ENCODE assay signal across 8 mouse cellular contexts in the genomic region with DNA sequence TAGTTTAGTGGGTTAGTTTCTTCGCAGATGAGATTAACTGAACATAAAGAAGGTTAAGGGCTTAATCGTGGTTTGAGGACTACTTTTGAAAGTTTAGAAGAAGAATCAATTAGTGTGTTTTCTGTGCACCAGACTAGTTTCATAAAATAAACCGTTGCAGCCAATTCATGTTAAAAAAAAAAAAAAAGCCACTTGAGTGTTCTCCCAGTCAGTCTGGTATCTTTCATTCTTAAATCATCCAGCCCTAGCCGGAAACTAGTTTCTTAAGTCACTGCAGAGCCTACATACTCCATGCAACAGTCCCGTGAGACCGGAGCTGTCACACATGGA. TPM values are rescaled to one million over a fixed set of nuclear protein-coding genes. Genes with fewer than 3 reads are reported as not detected.
DNase-seq lines count a peak whose midpoint lies in the region; ATAC-seq and TF ChIP-seq lines count a peak whose summit lies in the region.

No protein-coding gene starts in this region.

- H3K36me3 ChIP-seq in embryonic facial prominence, embryonic 13.5 days = peaks cover 10% of the 10 kb centered on the region; the same call in 1 of the 2 replicates
- peaks cover 2% of the 10 kb centered on the region; the same call in 1 of the 2 replicates for H3K36me3 ChIP-seq in intestine, postnatal 0 days (ENCODE audit: control insufficient read depth, insufficient read depth)
- 0 out of 2 replicates have a peak, but pooled peaks cover 2% of the 10 kb centered on the region for H3K36me3 ChIP-seq in neural tube, embryonic 13.5 days

- no peak for ATAC-seq in embryonic facial prominence, embryonic 13.5 days (ENCODE audit: insufficient number of reproducible peaks, insufficient read depth, low FRiP score, low TSS enrichment, low read depth)
- no peak for ATAC-seq in intestine, postnatal 0 days
- ATAC-seq in neural tube, embryonic 13.5 days (ENCODE audit: low read depth) = no peak
- ATAC-seq in megakaryocyte-erythroid progenitor cell, adult 5-6 weeks (replicated peaks; ENCODE audit: low FRiP score, low TSS enrichment, poor library complexity, severe bottlenecking) = no peak

- no peaks in the 10 kb centered on the region for H3K9me3 ChIP-seq in embryonic facial prominence, embryonic 13.5 days
- no peaks in the 10 kb centered on the region for H3K9me3 ChIP-seq in intestine, postnatal 0 days (ENCODE audit: control insufficient read depth)
- H3K9me3 ChIP-seq in neural tube, embryonic 13.5 days = no peaks in the 10 kb centered on the region

- peak overlapping the region; percentile 95; the same call in 1 of the 2 replicates for H3K27ac ChIP-seq in embryonic facial prominence, embryonic 13.5 days
- peak overlapping the region; percentile 97 for H3K27ac ChIP-seq in intestine, postnatal 0 days (ENCODE audit: low read depth, low read length)
- H3K27ac ChIP-seq in neural tube, embryonic 13.5 days (replicated peaks) = peak overlapping the region; percentile 95

- no peak for TF ChIP-seq POLR2A in lung, adult 2 months (IDR thresholded peaks at IDR 0.05; ENCODE audit: borderline replicate concordance, extremely low read depth, low read depth, low read length)

- H3K4me1 ChIP-seq in lung, adult 2 months (ENCODE audit: control insufficient read depth, insufficient read depth, low read length) = peaks cover 5% of the 10 kb centered on the region; the same call in 1 of the 2 replicates
- H3K4me1 ChIP-seq in embryonic facial prominence, embryonic 13.5 days = peaks cover 21% of the 10 kb centered on the region
- H3K4me1 ChIP-seq in intestine, postnatal 0 days (replicated peaks; ENCODE audit: control insufficient read depth, insufficient read depth, low read length) = 0 out of 2 replicates have a peak, but pooled peaks cover 3% of the 10 kb centered on the region
- H3K4me1 ChIP-seq in neural tube, embryonic 13.5 days (replicated peaks) = peaks cover 29% of the 10 kb centered on the region

- H3K4me2 ChIP-seq in embryonic facial prominence, embryonic 13.5 days = peak overlapping the region; percentile 89
- peak overlapping the region; percentile 88 for H3K4me2 ChIP-seq in intestine, postnatal 0 days (replicated peaks; ENCODE audit: low read depth)
- peak overlapping the region; percentile 91 for H3K4me2 ChIP-seq in neural tube, embryonic 13.5 days

- H3K4me3 ChIP-seq in lung, adult 2 months (replicated peaks; ENCODE audit: extremely low read depth, low read depth, low read length) = peak overlapping the region; percentile 94
- H3K4me3 ChIP-seq in embryonic facial prominence, embryonic 13.5 days = peak overlapping the region; percentile 91
- H3K4me3 ChIP-seq in intestine, postnatal 0 days (ENCODE audit: low read depth, low read length) = peak overlapping the region; percentile 96
- peak overlapping the region; percentile 73 for H3K4me3 ChIP-seq in neural tube, embryonic 13.5 days

- TF ChIP-seq CTCF in lung, adult 2 months (IDR thresholded peaks at IDR 0.05; ENCODE audit: insufficient read depth, low read length) = no peak
- TF ChIP-seq CTCF in intestine, postnatal 0 days (IDR thresholded peaks at IDR 0.05; ENCODE audit: low read depth) = no peak

- 14% methylated on average over 6 of the region's 6 CpGs for WGBS in lung, adult 2 months
- 18% methylated on average over 6 of the region's 6 CpGs for WGBS in embryonic facial prominence, embryonic 13.5 days
- 14% methylated on average over 6 of the region's 6 CpGs for WGBS in intestine, postnatal 0 days
- 26% methylated on average over 6 of the region's 6 CpGs for WGBS in neural tube, embryonic 13.5 days

- H3K27me3 ChIP-seq in embryonic facial prominence, embryonic 13.5 days = no peaks in the 10 kb centered on the region
- H3K27me3 ChIP-seq in intestine, postnatal 0 days (replicated peaks; ENCODE audit: control insufficient read depth, insufficient read depth, low read length) = no peaks in the 10 kb centered on the region
- H3K27me3 ChIP-seq in neural tube, embryonic 13.5 days = no peaks in the 10 kb centered on the region

- H3K9ac ChIP-seq in embryonic facial prominence, embryonic 13.5 days = peak overlapping the region; percentile 93
- H3K9ac ChIP-seq in intestine, postnatal 0 days (ENCODE audit: low read depth, low read length) = peak overlapping the region; percentile 95
- peak overlapping the region; percentile 87 for H3K9ac ChIP-seq in neural tube, embryonic 13.5 days

- no peak for DNase-seq in lung, adult 2 months
- no peak for DNase-seq in lung, postnatal 4 days
- DNase-seq in urinary bladder, postnatal 4 days (ENCODE audit: low spot score in 2 of 2) = no peak
- no peak for DNase-seq in left cerebral cortex, adult 9 months (ENCODE audit: low spot score in 2 of 2)

RNA-seq across cellular contexts. Expression of gene Fbxo9, which starts 1.3 kb away (rescaled TPM):
- polyA plus RNA-seq in lung, adult 2 months (2012; rRNA removed) = 67.7 and 79.3 TPM in 2 replicates
- 36.0 and 41.2 TPM in 2 replicates for polyA plus RNA-seq in embryonic facial prominence, embryonic 13.5 days (2015; fragmentation: Nextera tagmentation; extraction: Ambion mirVana)
- polyA plus RNA-seq in intestine, postnatal 0 days (2015; fragmentation: Nextera tagmentation; extraction: Ambion mirVana) = 37.7 and 40.2 TPM in 2 replicates
- polyA plus RNA-seq in neural tube, embryonic 13.5 days (2015; fragmentation: Nextera tagmentation; extraction: Ambion mirVana) = 67.7 and 70.0 TPM in 2 replicates
- 72.9 and 109 TPM in 2 replicates for total RNA-seq in megakaryocyte-erythroid progenitor cell, adult 5-6 weeks (2014; fragmentation: Nextera tagmentation)
- 69.2 and 112 TPM in 2 replicates for total RNA-seq in megakaryocyte-erythroid progenitor cell, adult 5-6 weeks (2017)

RNA-seq across cellular contexts. Expression of gene Ick, which starts 1.4 kb away (rescaled TPM):
- polyA plus RNA-seq in lung, adult 2 months (2012; rRNA removed) = 21.1 and 23.7 TPM in 2 replicates
- polyA plus RNA-seq in embryonic facial prominence, embryonic 13.5 days (2015; fragmentation: Nextera tagmentation; extraction: Ambion mirVana) = 34.2 and 34.5 TPM in 2 replicates
- polyA plus RNA-seq in intestine, postnatal 0 days (2015; fragmentation: Nextera tagmentation; extraction: Ambion mirVana) = 27.3 and 28.2 TPM in 2 replicates
- 37.3 and 40.5 TPM in 2 replicates for polyA plus RNA-seq in neural tube, embryonic 13.5 days (2015; fragmentation: Nextera tagmentation; extraction: Ambion mirVana)
- 18.1 and 22.3 TPM in 2 replicates for total RNA-seq in megakaryocyte-erythroid progenitor cell, adult 5-6 weeks (2014; fragmentation: Nextera tagmentation)
- total RNA-seq in megakaryocyte-erythroid progenitor cell, adult 5-6 weeks (2017) = 15.4 and 17.1 TPM in 2 replicates

RNA-seq across cellular contexts. Expression of gene Gcm1, which starts 55.8 kb away (rescaled TPM):
- not detected in 2 replicates for polyA plus RNA-seq in lung, adult 2 months (2012; rRNA removed)
- polyA plus RNA-seq in embryonic facial prominence, embryonic 13.5 days (2015; fragmentation: Nextera tagmentation; extraction: Ambion mirVana) = 0.15 TPM in 1 of 2 replicates, not detected in the other
- not detected in 2 replicates for polyA plus RNA-seq in intestine, postnatal 0 days (2015; fragmentation: Nextera tagmentation; extraction: Ambion mirVana)
- not detected in 2 replicates for polyA plus RNA-seq in neural tube, embryonic 13.5 days (2015; fragmentation: Nextera tagmentation; extraction: Ambion mirVana)
- total RNA-seq in megakaryocyte-erythroid progenitor cell, adult 5-6 weeks (2014; fragmentation: Nextera tagmentation) = not detected in 2 replicates
- not detected in 2 replicates for total RNA-seq in megakaryocyte-erythroid progenitor cell, adult 5-6 weeks (2017)
